Mouse (Mus musculus): ENCODE measurements around the gene Tbcd.

DNA sequence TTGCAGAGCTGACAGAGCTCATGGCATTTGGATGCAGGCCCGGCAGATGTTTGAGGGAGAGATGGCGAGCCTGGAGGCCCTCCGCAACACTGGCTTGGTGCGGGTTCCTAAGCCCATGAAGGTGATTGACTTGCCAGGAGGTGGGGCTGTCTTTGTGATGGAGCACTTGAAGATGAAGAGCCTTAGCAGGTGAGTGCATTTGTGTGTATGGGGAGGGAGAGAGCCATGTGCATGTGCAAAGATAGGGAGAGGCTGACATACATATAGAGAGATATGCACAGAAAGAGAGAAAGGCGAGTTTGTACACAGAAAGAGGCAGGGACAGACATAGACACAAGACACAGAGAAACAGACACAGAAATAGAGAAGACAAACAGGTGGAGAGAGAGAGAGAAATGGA is 14.5 kb upstream of the Tbcd start:
- TF ChIP-seq CTCF (IDR thresholded peaks at IDR 0.05; ENCODE audit: low read depth) (peak; percentile 21; the same call in 1 of the 2 replicates), EP300 (IDR thresholded peaks at IDR 0.05; ENCODE audit: low read depth) (peak; percentile 75)

Measured in liver, postnatal 0 days (tissue).